Mouse (Mus musculus): ENCODE measurements around the gene Gm438. TPM values are rescaled to one million over a fixed set of nuclear protein-coding genes. Genes with fewer than 3 reads are reported as not detected.
"Not testable (repeated sequence)": the region's sequence is repeated elsewhere in the genome, so short reads cannot be mapped to it uniquely, and the experiment has no call there.

Gm438 gene
- total RNA-seq (2015; ENCODE audit: low replicate concordance) (not detected in 2 replicates), total RNA-seq (2017; ENCODE audit: low replicate concordance) (not detected in 2 replicates)

DNA sequence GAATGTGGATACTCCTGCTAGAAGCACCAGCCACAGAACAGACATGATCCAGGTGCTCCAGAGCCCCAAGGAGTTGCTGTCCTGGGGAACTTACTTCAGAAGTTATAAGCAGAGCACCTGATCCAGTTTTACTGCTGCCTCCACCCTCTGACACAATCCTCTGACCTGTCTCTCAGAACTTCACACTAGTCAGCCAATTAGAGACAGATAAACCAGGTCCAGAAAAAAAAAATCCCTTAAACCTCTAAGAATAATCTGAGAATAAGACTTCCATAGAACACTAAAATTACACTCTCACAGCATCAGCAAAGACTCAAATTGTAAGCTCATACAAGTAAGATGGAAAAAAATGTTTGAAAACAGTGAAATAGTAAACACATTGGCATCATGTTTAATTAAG lies at the start of gene Gm438:
Gene Gm438 (minus strand): TSS at position 101 of the 400 bp plus-strand sequence.
- no peak for ATAC-seq (replicated peaks; ENCODE audit: low FRiP score, poor library complexity, severe bottlenecking)

DNA sequence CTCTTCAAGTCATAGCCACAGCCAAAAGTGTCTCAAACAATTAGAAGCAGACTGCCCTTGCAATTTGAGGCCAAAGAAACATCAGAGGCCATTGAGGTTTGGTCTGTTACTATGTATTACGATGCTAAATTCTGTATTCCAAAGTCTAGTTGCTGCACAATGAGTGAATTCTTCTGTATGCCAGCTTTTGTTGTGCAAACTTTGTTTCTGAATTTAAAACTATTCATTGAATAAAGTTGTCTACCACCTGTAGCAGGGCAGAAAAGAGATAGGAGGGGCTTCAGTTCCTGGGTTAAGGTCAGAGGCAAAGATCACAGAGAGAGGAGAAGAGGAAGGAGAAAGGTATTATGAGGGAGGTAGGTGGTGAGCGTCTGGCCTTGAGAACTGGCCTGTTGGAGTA lies 38.3 kb upstream of the Gm438 start:
- no peak for ATAC-seq (replicated peaks; ENCODE audit: low FRiP score, poor library complexity, severe bottlenecking)

DNA sequence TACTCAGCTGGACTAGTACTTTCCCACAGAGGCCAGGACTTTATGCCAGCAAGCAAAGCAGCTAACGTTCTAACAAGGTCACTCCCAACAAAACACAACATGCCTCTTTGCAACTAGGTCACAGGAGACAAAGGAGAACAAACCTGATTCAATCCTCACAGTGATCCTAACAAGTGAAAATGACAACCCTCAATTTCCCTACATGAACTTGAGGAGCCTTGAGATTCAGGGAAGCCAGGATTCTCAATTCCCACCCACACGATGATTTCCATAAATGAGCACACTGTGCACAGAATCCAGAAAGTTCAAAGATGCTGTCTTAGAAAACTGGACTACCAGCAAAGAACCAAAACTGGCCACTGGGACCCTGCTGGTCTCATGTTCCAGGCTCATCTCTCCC lies 37.6 kb upstream of the Gm438 start:
- ATAC-seq (replicated peaks; ENCODE audit: low FRiP score, poor library complexity, severe bottlenecking): no peak

DNA sequence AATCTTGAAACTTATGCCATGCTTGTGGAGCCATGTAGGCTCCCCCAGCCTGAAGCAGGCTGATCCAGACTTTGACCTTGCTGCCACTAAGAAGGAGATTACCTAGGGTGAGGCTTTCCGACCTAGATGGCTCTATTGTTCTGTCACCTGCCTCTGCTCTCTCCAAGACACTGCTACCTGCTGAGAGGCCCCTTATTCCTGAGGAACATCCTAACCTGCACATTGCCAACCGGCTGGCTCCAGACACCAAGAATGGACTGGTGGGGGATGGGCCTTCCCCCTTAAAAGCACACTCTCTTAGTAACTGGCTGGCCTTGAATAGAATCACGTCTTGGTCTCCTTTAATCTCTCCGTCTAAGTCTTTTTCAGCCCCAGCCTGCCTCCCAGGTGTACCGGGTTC lies 20.8 kb upstream of the Gm438 start:
- ATAC-seq (replicated peaks; ENCODE audit: low FRiP score, poor library complexity, severe bottlenecking): not testable (repeated sequence)

DNA sequence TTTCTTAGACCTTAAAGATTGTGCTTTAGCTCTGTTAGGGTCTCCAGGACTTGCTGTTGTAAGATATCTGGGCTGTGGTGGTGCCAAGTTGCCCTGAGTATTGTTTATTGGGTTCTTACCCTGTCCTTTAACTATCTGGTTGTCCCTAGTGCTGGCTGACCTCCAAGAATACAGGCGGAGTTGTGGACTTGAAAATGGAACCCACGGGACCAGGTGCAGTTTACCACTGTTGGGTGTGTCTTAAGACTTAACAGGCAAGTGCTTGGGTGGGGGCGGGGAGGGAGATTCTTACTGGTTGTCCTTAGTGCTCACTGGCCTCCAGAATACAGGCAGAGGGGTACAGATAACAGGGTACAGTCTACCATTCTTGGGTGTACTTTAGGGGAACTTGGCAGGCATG lies 17.2 kb upstream of the Gm438 start:
- no peak for ATAC-seq (replicated peaks; ENCODE audit: low FRiP score, poor library complexity, severe bottlenecking)

DNA sequence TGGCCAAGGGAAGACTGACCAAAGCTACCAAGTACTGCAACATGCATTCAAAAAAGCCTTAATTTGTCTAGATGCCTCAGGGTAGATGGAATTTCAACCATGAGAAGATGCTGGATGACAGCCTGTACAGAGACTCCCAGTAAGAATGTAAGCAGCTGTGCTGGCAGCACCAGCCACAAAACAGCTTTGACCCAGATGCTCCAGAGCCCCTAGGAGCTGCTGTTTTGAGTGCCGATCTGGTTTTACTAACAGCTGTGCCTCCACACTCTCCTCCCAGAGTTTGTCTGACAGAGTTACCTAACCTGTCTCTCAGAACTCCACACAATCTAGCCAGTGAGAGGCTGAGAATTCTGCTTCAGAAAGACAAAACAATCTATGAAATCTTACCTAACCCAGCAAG lies 3.8 kb upstream of the Gm438 start:
- no peak for ATAC-seq (replicated peaks; ENCODE audit: low FRiP score, poor library complexity, severe bottlenecking)

DNA sequence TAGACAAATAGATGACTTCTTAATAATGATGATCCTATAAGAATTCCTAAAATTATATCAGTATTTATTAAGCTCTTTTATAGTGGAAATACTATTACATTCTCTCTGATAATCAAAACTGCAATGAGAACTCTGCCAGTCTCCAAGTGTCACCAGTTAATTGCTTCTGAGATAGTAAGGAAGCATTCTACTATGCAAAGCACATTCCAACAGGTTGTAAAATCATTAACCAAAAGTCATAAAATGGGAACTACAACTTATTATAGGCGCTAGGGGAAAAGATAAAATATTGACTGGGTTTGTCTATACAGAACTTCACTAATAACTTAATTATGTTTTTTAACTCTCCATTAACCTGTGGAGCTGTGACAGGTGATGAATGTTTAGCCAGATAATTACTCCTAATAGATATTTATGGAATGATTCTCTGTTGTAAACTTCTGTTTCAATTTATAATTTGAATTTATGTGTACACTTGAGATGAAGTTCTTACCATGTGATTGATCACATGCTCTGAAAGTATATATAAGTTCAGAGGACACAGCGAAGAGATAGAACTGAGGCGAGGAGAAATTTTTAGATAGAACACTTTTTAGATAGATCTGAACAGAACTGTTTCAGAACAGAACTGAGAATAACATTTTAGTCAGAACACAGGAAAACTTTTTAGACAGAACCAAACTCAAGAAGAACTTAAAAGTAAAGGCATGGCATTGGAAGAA lies 3.7 kb downstream of the Gm438 start:
- ATAC-seq (replicated peaks; ENCODE audit: low FRiP score, poor library complexity, severe bottlenecking): no peak

DNA sequence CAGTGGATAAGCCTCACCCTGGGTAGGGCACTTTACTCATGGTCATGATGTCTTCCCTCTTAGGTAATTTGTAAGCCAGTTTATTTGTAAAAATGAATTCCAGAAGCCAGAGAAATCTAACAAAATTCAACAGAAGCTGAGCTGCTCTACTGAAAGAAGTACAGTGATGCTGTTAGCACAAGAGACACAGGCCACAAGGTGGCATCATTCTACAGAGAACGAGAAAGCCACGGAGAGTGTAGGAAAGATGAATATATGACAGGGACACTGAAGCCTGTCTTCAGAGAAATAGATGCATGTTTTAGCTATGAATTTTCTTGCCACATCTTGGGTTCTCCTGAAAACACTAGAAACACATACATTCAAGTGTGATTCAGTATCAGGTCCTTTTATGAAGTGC lies 20.7 kb downstream of the Gm438 start:
- ATAC-seq (replicated peaks; ENCODE audit: low FRiP score, poor library complexity, severe bottlenecking): no peak

DNA sequence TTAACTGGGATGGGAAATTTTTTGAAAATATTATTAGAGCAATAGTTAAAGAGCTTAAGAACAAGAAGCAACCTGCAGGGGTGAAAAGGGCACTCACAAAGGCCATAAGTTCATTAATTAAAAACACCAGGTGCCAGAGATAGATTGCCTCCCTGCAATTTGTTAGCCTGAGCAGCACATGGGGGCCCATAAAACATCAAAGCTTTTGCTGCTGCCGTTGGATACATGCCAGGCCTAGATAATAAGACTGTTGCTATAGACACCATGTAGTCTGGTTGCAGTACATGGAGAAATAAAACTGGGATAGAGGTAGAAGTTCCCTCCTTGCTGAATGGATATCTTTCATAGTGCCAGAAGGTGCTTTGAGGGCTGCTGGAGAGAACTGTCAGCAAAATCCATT lies 37.2 kb downstream of the Gm438 start:
- no peak for ATAC-seq (replicated peaks; ENCODE audit: low FRiP score, poor library complexity, severe bottlenecking)

Other genes with a start within 250 kb of the Gm438 start
- not detected in 2 replicates for gene Gm13124, start 221.4 kb downstream of the Gm438 start, total RNA-seq (2015; ENCODE audit: low replicate concordance)
- not detected in 2 replicates for gene Gm13124, start 221.4 kb downstream of the Gm438 start, total RNA-seq (2017; ENCODE audit: low replicate concordance)
- not detected in 2 replicates for gene Aadacl4, start 172.9 kb downstream of the Gm438 start, total RNA-seq (2015; ENCODE audit: low replicate concordance)
- gene Aadacl4, start 172.9 kb downstream of the Gm438 start, total RNA-seq (2017; ENCODE audit: low replicate concordance): not detected in 2 replicates
- not detected in 2 replicates for gene Gm436, start 100.2 kb downstream of the Gm438 start, total RNA-seq (2015; ENCODE audit: low replicate concordance)
- gene Gm436, start 100.2 kb downstream of the Gm438 start, total RNA-seq (2017; ENCODE audit: low replicate concordance): not detected in 2 replicates
- gene Gm13178, start 65.2 kb downstream of the Gm438 start, total RNA-seq (2015; ENCODE audit: low replicate concordance): not detected in 2 replicates
- not detected in 2 replicates for gene Gm13178, start 65.2 kb downstream of the Gm438 start, total RNA-seq (2017; ENCODE audit: low replicate concordance)
- 13.6 and 14.4 TPM in 2 replicates for gene Dhrs3, start 106.2 kb upstream of the Gm438 start, total RNA-seq (2015; ENCODE audit: low replicate concordance)
- gene Dhrs3, start 106.2 kb upstream of the Gm438 start, total RNA-seq (2017; ENCODE audit: low replicate concordance): 10.3 and 16.5 TPM in 2 replicates